Mouse (Mus musculus) cerebellum, adult 8-10 months (tissue): ENCODE measurements around the gene Chpf.

Experiments used
- DNase-seq: peaks from one replicate; pipeline ENCODE4 v3.0.0; 2022

Chpf gene

GRCm38 (mm10) chr1:75435475-75436328 lies 43.4 kb downstream of the Chpf start, which contains the start of gene Gmppa:
Gmppa (plus strand) TSS chr1:75435930.
- DNase-seq, result peak; percentile 75

DNA sequence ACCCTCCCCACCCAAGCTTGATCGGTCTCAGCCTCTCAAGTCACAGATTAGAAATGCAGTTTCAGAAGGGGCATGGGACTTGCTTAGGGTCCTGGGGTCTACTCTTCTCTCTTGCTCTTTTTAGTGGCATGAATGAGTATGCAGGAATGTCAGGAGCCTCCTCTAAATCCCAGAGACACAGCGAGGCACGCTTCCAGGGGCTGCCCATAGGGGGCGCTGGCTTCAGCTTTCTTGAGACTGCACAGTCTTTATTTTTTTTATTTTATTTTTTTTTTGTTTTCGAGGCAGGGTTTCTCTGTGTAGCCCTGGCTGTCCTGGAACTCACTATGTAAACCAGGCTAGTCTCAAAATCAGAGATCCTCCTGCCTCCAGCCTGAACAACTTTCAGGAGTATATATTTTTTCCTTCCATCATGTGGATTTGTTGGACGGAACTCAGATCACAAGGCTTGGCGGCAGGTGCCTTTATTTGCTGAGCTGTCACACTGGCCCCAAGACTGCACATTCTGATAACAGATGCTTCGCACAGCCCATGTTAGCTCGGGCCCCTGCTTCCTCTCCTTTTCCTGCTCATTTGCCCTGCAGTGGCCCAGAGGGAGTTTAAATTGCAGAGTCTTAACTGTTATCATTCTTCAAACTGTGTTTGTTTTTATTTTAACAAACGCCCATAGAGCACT lies 53.2 kb downstream of the Chpf start:
- DNase-seq, result peak; percentile 79
